Mouse (Mus musculus) midbrain, embryonic 14.5 days (tissue): Measurements from ENCODE around the gene Gm28042. TPM values are rescaled to one million over a fixed set of nuclear protein-coding genes. Genes with fewer than 3 reads are reported as not detected.
A peak's percentile ranks its signal among the peaks of the same experiment; 100 is the strongest.

Experiments used
- ATAC-seq: fragments of 200-750 bp; cut with Nextera tagmentation; 2 replicates; pipeline ENCODE4 v1.8.0; 2017; ENCODE audit warnings: moderate number of reproducible peaks, moderate library complexity; ENCODE audit not compliant: low FRiP score, low TSS enrichment
- DNase-seq: peaks from one replicate; pipeline ENCODE4 v3.0.0-alpha.2; 2015
- H3K27ac ChIP-seq: fragments of 300-500 bp; sonication (generic); replicated peaks from 2 replicates; pipeline ENCODE4 v1.5.1; 2014; ENCODE audit warnings: mild to moderate bottlenecking, low read depth, low read length, moderate library complexity
- H3K27me3 ChIP-seq: fragments of 300-500 bp; sonication (generic); 2 replicates; pipeline ENCODE4 v1.6.1; 2014; ENCODE audit warnings: low read length, control low read depth, mixed read lengths; ENCODE audit not compliant: control insufficient read depth, insufficient read depth
- H3K36me3 ChIP-seq: fragments of 300-500 bp; sonication (generic); 2 replicates; pipeline ENCODE4 v1.6.1; 2014; ENCODE audit warnings: low read length, control low read depth; ENCODE audit not compliant: control insufficient read depth, insufficient read depth
- H3K4me1 ChIP-seq: fragments of 300-500 bp; sonication (generic); 2 replicates; pipeline ENCODE4 v1.6.1; 2014; ENCODE audit warnings: mild to moderate bottlenecking, antibody characterized with exemption, low read length, control low read depth; ENCODE audit not compliant: control insufficient read depth, insufficient read depth
- H3K4me2 ChIP-seq: fragments of 300-500 bp; sonication (generic); 2 replicates; pipeline ENCODE4 v1.6.1; 2014; ENCODE audit warnings: mild to moderate bottlenecking, low read length, moderate library complexity
- H3K4me3 ChIP-seq: fragments of 300-500 bp; sonication (generic); replicated peaks from 2 replicates; pipeline ENCODE4 v1.5.1; 2014; ENCODE audit warnings: low read depth, low read length
- H3K9ac ChIP-seq: fragments of 300-500 bp; sonication (generic); replicated peaks from 2 replicates; pipeline ENCODE4 v1.6.1; 2014; ENCODE audit warnings: mild to moderate bottlenecking, low read length, moderate library complexity
- H3K9me3 ChIP-seq: fragments of 300-500 bp; sonication (generic); 2 replicates; pipeline ENCODE4 v1.6.1; 2016; ENCODE audit warnings: low read length, control low read depth, mixed read lengths; ENCODE audit not compliant: control insufficient read depth
- WGBS: fragments of 180-500 bp; shearing (Covaris S2); extraction: QIAGEN DNeasy Blood & Tissue Kit; methylation state at CpG from one replicate; pipeline ENCODE4 v1.1.7; 2014; 5-methylcytosine and 5-hydroxymethylcytosine counted together
- polyA plus RNA-seq: library from polyadenylated mRNA; unstranded; fragments of >200 nt; fragmentation: Nextera tagmentation; extraction: Ambion mirVana; gene quantifications from 2 replicates; pipeline ENCODE4 v1.2.1, GENCODE M21; 2014

The Gm28042 gene
- polyA plus RNA-seq, 1 experiment from 2014 or later, result 5.2 TPM

- ATAC-seq, result no peak
- Histone ChIP-seq H3K27ac (no peak overlapping the region), H3K36me3 (0 out of 2 replicates have a peak, but pooled peaks cover 4% of the 10 kb centered on the region), H3K9me3 (no peaks in the 10 kb centered on the region), H3K27me3 (no peaks in the 10 kb centered on the region), H3K9ac (no peak overlapping the region), H3K4me3 (no peak overlapping the region), H3K4me1 (no peaks in the 10 kb centered on the region), H3K4me2 (no peak overlapping the region)
- no peak for DNase-seq
- 97% methylated on average over 7 of the region's 7 CpGs for WGBS
Measured at GRCm38 (mm10) chr2:120006696-120007095, 20.6 kb upstream of the Gm28042 start.

GRCm38 (mm10) chr2:120007680-120008210, 19.5 kb upstream of the Gm28042 start:
- ATAC-seq, result no peak
- no peak overlapping the region for H3K9ac ChIP-seq
- no peak overlapping the region for H3K4me2 ChIP-seq
- WGBS, result 83% methylated on average over 4 of the region's 4 CpGs
- peaks cover 8% of the 10 kb centered on the region for H3K36me3 ChIP-seq
- H3K4me1 ChIP-seq, result no peaks in the 10 kb centered on the region
- H3K4me3 ChIP-seq, result no peak overlapping the region
- DNase-seq, result no peak
- no peak overlapping the region for H3K27ac ChIP-seq
- no peaks in the 10 kb centered on the region for H3K9me3 ChIP-seq
- no peaks in the 10 kb centered on the region for H3K27me3 ChIP-seq

DNA sequence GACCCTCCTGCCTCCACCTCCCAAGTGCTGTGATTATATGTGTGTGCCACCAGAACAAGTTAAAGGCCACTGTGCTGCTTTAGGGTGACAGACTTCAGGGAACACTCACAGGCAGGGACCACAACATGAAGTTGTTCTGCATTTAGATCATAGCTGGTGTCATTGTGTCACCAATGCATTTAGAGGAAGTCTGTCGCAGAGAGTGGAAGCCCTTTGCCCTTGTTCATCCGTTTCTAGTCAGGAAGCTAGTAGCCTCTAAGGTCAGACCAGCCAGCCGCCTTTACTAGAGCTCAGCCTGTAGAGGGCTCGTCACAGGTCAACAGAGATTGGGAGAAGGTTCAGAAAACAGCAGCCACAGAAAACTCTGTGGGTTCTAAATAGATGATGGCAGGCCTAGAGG, 18.6 kb upstream of the Gm28042 start:
- no peaks in the 10 kb centered on the region for H3K27me3 ChIP-seq
- H3K27ac ChIP-seq, result no peak overlapping the region
- H3K4me3 ChIP-seq, result no peak overlapping the region
- H3K9ac ChIP-seq, result no peak overlapping the region
- no peaks in the 10 kb centered on the region for H3K9me3 ChIP-seq
- H3K36me3 ChIP-seq, result peaks cover 17% of the 10 kb centered on the region
- ATAC-seq (no peak), DNase-seq (no peak)
- H3K4me2 ChIP-seq, result no peak overlapping the region
- H3K4me1 ChIP-seq, result no peaks in the 10 kb centered on the region
- 73% methylated on average over 4 of the region's 4 CpGs for WGBS

DNA sequence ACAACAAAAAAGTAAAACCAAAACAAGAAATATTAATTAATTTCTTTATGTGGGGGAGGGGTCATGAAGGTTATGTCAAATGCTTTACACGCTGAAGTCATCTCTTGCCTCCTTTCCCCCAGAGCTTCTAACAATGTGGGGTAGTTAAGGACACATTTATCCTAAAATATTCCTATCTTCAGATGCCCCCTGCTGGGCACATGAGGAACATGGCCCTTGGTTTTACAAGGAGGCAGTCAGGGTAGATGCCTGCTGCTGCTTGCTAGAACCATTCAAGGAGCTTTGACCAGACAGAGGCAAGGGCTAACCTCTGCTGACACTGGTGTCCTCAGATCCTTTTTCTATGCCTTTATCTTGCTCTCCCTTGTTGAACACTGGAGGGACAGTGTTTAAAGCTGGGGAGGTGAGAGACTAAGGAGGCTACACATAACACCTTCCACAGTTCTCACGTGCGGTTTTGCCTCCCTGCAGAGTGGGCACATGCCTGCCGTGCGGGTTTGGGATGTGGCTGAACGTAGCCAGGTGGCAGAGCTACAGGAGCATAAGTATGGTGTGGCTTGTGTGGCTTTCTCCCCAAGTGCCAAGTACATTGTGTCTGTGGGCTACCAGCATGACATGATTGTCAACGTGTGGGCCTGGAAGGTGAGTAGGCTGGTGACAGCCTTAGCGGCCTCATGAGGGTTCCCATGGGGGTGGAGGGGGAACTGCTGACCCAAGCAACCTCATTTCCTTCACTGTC, 15.7 kb upstream of the Gm28042 start:
- 86% methylated on average over 8 of the region's 8 CpGs for WGBS
- no peaks in the 10 kb centered on the region for H3K27me3 ChIP-seq
- ATAC-seq, result no peak

DNA sequence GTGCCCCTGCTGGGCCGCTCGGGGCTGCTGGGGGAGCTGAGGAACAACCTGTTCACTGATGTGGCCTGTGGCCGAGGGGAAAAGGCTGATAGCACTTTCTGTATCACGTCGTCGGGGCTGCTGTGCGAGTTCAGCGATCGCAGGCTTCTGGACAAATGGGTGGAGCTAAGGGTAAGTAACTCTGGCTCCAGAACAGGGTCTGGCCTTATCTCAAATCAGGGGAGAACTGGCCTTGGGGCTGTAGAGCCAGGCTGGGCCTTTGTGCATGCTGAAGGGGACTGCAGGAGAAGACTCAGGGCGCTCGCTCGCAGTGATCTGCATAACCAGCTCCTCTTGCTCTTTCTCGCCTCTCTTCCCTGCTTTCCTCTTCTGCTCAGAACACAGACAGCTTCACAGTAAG, 14.4 kb upstream of the Gm28042 start:
- peaks cover 40% of the 10 kb centered on the region for H3K36me3 ChIP-seq
- 88% methylated on average over 13 of the region's 13 CpGs for WGBS
- H3K27me3 ChIP-seq, result no peaks in the 10 kb centered on the region
- DNase-seq (no peak), ATAC-seq (no peak)
- H3K27ac ChIP-seq, result no peak overlapping the region
- no peak overlapping the region for H3K9ac ChIP-seq
- no peak overlapping the region for H3K4me2 ChIP-seq
- no peaks in the 10 kb centered on the region for H3K9me3 ChIP-seq
- H3K4me3 ChIP-seq, result no peak overlapping the region
- no peaks in the 10 kb centered on the region for H3K4me1 ChIP-seq

More for the DNA sequence above, 15.7 kb upstream of the Gm28042 start:
- Histone ChIP-seq H3K36me3 (peaks cover 27% of the 10 kb centered on the region), H3K27ac (no peak overlapping the region), H3K4me2 (no peak overlapping the region), H3K9me3 (no peaks in the 10 kb centered on the region), H3K4me3 (no peak overlapping the region), H3K9ac (no peak overlapping the region), H3K4me1 (no peaks in the 10 kb centered on the region)
- peak; percentile 84 for DNase-seq

DNA sequence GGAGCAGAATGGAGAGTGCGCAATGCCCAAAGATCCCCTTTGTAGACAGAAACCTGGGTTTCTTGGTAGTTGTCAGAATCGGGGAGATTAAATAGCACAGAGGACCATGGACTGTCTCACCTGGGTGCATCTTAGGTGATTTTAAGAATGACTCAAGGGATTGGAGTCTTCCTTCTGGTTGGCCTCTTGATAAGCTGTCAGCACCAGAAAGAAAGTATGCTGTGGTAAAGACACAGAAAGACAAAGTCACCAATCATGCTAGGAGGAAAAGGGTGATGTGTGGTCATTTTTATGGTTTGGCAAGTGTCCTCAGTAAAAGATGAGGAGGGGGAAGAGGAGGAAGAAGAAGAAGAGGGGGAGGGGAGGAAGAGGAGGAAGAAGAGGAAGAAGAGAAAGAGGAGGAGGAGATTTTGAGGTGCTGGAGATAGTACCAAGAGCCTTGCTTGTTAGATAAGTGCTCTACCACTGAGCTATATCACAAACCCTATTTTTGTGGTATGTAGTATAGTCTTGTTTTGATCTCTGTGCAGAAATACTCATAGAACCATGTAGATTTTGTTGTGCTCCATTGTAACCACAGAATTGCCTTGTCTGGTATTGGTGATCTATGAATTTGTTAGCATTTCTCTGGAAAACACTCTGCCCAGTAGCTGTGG, 13.3 kb upstream of the Gm28042 start:
- no peak overlapping the region for H3K9ac ChIP-seq
- H3K4me1 ChIP-seq, result no peaks in the 10 kb centered on the region
- 97% methylated on average over 2 of the region's 2 CpGs for WGBS
- no peaks in the 10 kb centered on the region for H3K27me3 ChIP-seq
- H3K4me2 ChIP-seq, result no peak overlapping the region
- no peak overlapping the region for H3K27ac ChIP-seq
- no peak overlapping the region for H3K4me3 ChIP-seq
- H3K9me3 ChIP-seq, result no peaks in the 10 kb centered on the region
- DNase-seq (no peak), ATAC-seq (no peak)
- H3K36me3 ChIP-seq, result peaks cover 49% of the 10 kb centered on the region

GRCm38 (mm10) chr2:120015882-120016281, 11.4 kb upstream of the Gm28042 start:
- Histone ChIP-seq H3K4me3 (no peak overlapping the region), H3K4me1 (no peaks in the 10 kb centered on the region), H3K36me3 (peaks cover 68% of the 10 kb centered on the region), H3K9ac (no peak overlapping the region), H3K9me3 (no peaks in the 10 kb centered on the region), H3K4me2 (no peak overlapping the region), H3K27ac (no peak overlapping the region), H3K27me3 (no peaks in the 10 kb centered on the region)
- no peak for ATAC-seq
- WGBS, result 96% methylated on average over 4 of the region's 4 CpGs
- no peak for DNase-seq

DNA sequence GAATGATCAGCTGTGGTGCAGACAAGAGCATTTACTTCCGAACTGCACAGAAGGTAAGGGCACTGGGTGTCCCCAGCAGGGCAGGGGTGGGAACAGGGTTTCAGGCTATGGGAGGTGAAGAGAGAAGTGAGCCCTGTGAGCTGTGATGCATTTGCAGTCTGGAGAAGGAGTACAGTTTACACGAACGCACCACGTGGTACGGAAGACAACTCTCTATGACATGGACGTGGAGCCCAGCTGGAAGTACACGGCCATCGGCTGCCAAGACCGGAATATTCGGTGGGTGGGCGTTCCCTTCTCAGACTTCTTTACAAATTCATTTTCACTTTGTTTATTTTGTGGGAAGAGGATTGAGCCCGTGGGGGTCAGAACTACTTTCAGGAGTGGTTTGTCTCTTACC, 9.7 kb upstream of the Gm28042 start:
- WGBS, result 92% methylated on average over 12 of the region's 12 CpGs
- no peak overlapping the region for H3K4me3 ChIP-seq
- no peaks in the 10 kb centered on the region for H3K27me3 ChIP-seq
- ATAC-seq, result no peak
- no peak overlapping the region for H3K4me2 ChIP-seq
- DNase-seq, result no peak
- H3K9ac ChIP-seq, result no peak overlapping the region
- no peaks in the 10 kb centered on the region for H3K9me3 ChIP-seq
- H3K4me1 ChIP-seq, result no peaks in the 10 kb centered on the region
- H3K36me3 ChIP-seq, result peaks cover 83% of the 10 kb centered on the region
- H3K27ac ChIP-seq, result no peak overlapping the region

DNA sequence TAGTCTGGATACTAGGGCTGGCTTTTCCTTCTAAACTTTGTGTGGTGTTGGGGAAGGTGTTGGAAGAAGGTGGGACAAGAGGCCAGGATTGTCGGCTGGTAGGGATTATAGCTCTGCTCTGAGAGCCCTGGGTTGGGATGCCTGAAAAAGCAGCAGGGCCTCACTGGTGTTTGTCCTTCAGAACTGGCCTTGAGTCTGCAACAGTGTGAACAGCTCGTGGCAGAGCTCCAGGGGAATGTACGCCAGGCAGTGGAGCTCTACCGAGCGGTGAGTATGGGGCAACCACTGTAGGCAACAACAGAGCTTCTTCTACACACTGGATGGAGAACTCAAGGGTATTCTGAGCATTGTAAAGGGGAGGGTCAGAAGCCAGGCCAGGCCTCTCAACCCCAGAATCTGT, 3.0 kb upstream of the Gm28042 start:
- peaks cover 15% of the 10 kb centered on the region for H3K4me1 ChIP-seq
- no peak overlapping the region for H3K4me3 ChIP-seq
- H3K27me3 ChIP-seq, result no peaks in the 10 kb centered on the region
- WGBS, result 93% methylated on average over 5 of the region's 5 CpGs
- H3K9ac ChIP-seq, result no peak overlapping the region
- 0 out of 2 replicates have a peak overlapping the region, but pooled peaks have one; percentile 32 for H3K27ac ChIP-seq
- H3K36me3 ChIP-seq, result peaks cover 65% of the 10 kb centered on the region
- ATAC-seq (no peak), DNase-seq (no peak)
- H3K4me2 ChIP-seq, result no peak overlapping the region
- H3K9me3 ChIP-seq, result no peaks in the 10 kb centered on the region
